Mouse (Mus musculus) midbrain, embryonic 11.5 days (tissue): ENCODE measurements around the gene Cck. TPM values are rescaled to one million over a fixed set of nuclear protein-coding genes. Genes with fewer than 3 reads are reported as not detected.
"Not testable (repeated sequence)": the region's sequence is repeated elsewhere in the genome, so short reads cannot be mapped to it uniquely, and the experiment has no call there.

Experiments used
- ATAC-seq: fragments of 200-750 bp; cut with Nextera tagmentation; 2 replicates; pipeline ENCODE4 v1.8.0; 2017; ENCODE audit warnings: moderate TSS enrichment, moderate library complexity; ENCODE audit not compliant: low FRiP score
- DNase-seq: peaks from one replicate; pipeline ENCODE4 v3.0.0; 2015; ENCODE audit warnings: low spot score; ENCODE audit errors: missing footprints
- H3K27ac ChIP-seq: fragments of 300-500 bp; sonication (generic); 2 replicates; pipeline ENCODE4 v1.5.1; 2014; ENCODE audit warnings: low read depth, low read length
- H3K27me3 ChIP-seq: fragments of 300-500 bp; sonication (generic); 2 replicates; pipeline ENCODE4 v1.6.1; 2014; ENCODE audit warnings: mild to moderate bottlenecking, low read length, moderate library complexity, mixed read lengths; ENCODE audit not compliant: control insufficient read depth, insufficient read depth
- H3K36me3 ChIP-seq: fragments of 300-500 bp; sonication (generic); 2 replicates; pipeline ENCODE4 v1.6.1; 2014; ENCODE audit warnings: mild to moderate bottlenecking, low read length, moderate library complexity, mixed read lengths; ENCODE audit not compliant: control insufficient read depth, insufficient read depth
- H3K4me1 ChIP-seq: fragments of 300-500 bp; sonication (generic); 2 replicates; pipeline ENCODE4 v1.6.1; 2014; ENCODE audit warnings: low read length; ENCODE audit not compliant: control insufficient read depth, insufficient read depth
- H3K4me2 ChIP-seq: fragments of 300-500 bp; sonication (generic); 2 replicates; pipeline ENCODE4 v1.6.1; 2014; ENCODE audit warnings: mild to moderate bottlenecking, moderate library complexity
- H3K4me3 ChIP-seq: fragments of 300-500 bp; sonication (generic); 2 replicates; pipeline ENCODE4 v1.5.1; 2014; ENCODE audit warnings: low read depth, low read length
- H3K9ac ChIP-seq: fragments of 300-500 bp; sonication (generic); 2 replicates; pipeline ENCODE4 v1.6.1; 2014; ENCODE audit warnings: low read length
- H3K9me3 ChIP-seq: fragments of 300-500 bp; sonication (generic); 2 replicates; pipeline ENCODE4 v1.6.1; 2016; ENCODE audit warnings: low read length; ENCODE audit not compliant: control insufficient read depth
- WGBS: fragments of 180-500 bp; shearing (Covaris S2); extraction: QIAGEN DNeasy Blood & Tissue Kit; methylation state at CpG from one replicate; pipeline ENCODE4 v1.1.7; 2014; 5-methylcytosine and 5-hydroxymethylcytosine counted together
- polyA plus RNA-seq: library from polyadenylated mRNA; unstranded; fragments of >200 nt; fragmentation: Nextera tagmentation; extraction: Ambion mirVana; gene quantifications from 2 replicates; pipeline ENCODE4 v1.2.1, GENCODE M21; 2014

The Cck gene
- polyA plus RNA-seq, 1 experiment from 2014 or later, result 8.7 TPM

- no peak for DNase-seq
- no peak for ATAC-seq
- no peak overlapping the region for H3K4me3 ChIP-seq
- no peak overlapping the region for H3K4me2 ChIP-seq
- no peak overlapping the region for H3K27ac ChIP-seq
- H3K9me3 ChIP-seq, result no peaks in the 10 kb centered on the region
- H3K4me1 ChIP-seq, result no peaks in the 10 kb centered on the region
- whole genome bisulfite sequencing, result 78% methylated on average over 5 of the region's 5 CpGs
- H3K9ac ChIP-seq, result no peak overlapping the region
- H3K36me3 ChIP-seq, result no peaks in the 10 kb centered on the region
- H3K27me3 ChIP-seq, result no peaks in the 10 kb centered on the region
Observed at GRCm38 (mm10) chr9:121474771-121475170, 20.7 kb downstream of the Cck start.

- Histone ChIP-seq H3K36me3 (peaks cover 5% of the 10 kb centered on the region; the same call in 1 of the 2 replicates), H3K4me3 (no peak overlapping the region), H3K27ac (no peak overlapping the region), H3K4me2 (no peak overlapping the region), H3K4me1 (no peaks in the 10 kb centered on the region), H3K27me3 (no peaks in the 10 kb centered on the region), H3K9ac (no peak overlapping the region), H3K9me3 (no peaks in the 10 kb centered on the region)
- DNase-seq (no peak), ATAC-seq (no peak)
- 91% methylated on average over 6 of the region's 6 CpGs for WGBS
Observed at GRCm38 (mm10) chr9:121469711-121470110, 25.8 kb downstream of the Cck start.

GRCm38 (mm10) chr9:121467460-121467859, 28.0 kb downstream of the Cck start:
- H3K36me3 ChIP-seq, result peaks cover 5% of the 10 kb centered on the region; the same call in 1 of the 2 replicates
- H3K27me3 ChIP-seq, result no peaks in the 10 kb centered on the region
- no peak for ATAC-seq
- no peaks in the 10 kb centered on the region for H3K4me1 ChIP-seq
- H3K4me2 ChIP-seq, result no peak overlapping the region
- H3K9me3 ChIP-seq, result no peaks in the 10 kb centered on the region
- no peak overlapping the region for H3K4me3 ChIP-seq
- H3K9ac ChIP-seq, result no peak overlapping the region
- H3K27ac ChIP-seq, result no peak overlapping the region
- no peak for DNase-seq
- 88% methylated on average over 11 of the region's 11 CpGs for WGBS

GRCm38 (mm10) chr9:121460527-121460926, 35.0 kb downstream of the Cck start:
- H3K27me3 ChIP-seq, result no peaks in the 10 kb centered on the region
- peaks cover 17% of the 10 kb centered on the region for H3K36me3 ChIP-seq
- H3K4me3 ChIP-seq, result no peak overlapping the region
- H3K4me2 ChIP-seq, result no peak overlapping the region
- ATAC-seq (no peak), DNase-seq (no peak)
- no peaks in the 10 kb centered on the region for H3K9me3 ChIP-seq
- no peak overlapping the region for H3K9ac ChIP-seq
- no peaks in the 10 kb centered on the region for H3K4me1 ChIP-seq
- no peak overlapping the region for H3K27ac ChIP-seq
- WGBS, result 85% methylated on average over 16 of the region's 16 CpGs

- no peak overlapping the region for H3K27ac ChIP-seq
- DNase-seq, result no peak
- ATAC-seq, result no peak
- H3K4me2 ChIP-seq, result no peak overlapping the region
- H3K4me1 ChIP-seq, result no peaks in the 10 kb centered on the region
- no peak overlapping the region for H3K4me3 ChIP-seq
- H3K27me3 ChIP-seq, result no peaks in the 10 kb centered on the region
- no peaks in the 10 kb centered on the region for H3K9me3 ChIP-seq
- H3K9ac ChIP-seq, result no peak overlapping the region
- H3K36me3 ChIP-seq, result peaks cover 17% of the 10 kb centered on the region
- 74% methylated on average over 2 of the region's 2 CpGs for WGBS
Observed at GRCm38 (mm10) chr9:121459950-121460349, 35.5 kb downstream of the Cck start.

GRCm38 (mm10) chr9:121458466-121458865, 37.0 kb downstream of the Cck start:
- Histone ChIP-seq H3K4me2 (no peak overlapping the region), H3K9me3 (no peaks in the 10 kb centered on the region), H3K27ac (no peak overlapping the region), H3K36me3 (peaks cover 23% of the 10 kb centered on the region), H3K4me1 (no peaks in the 10 kb centered on the region), H3K4me3 (no peak overlapping the region), H3K27me3 (no peaks in the 10 kb centered on the region), H3K9ac (no peak overlapping the region)
- 31% methylated on average over 8 of the region's 8 CpGs for WGBS
- no peak for ATAC-seq
- peak; percentile 92 for DNase-seq

GRCm38 (mm10) chr9:121456739-121457515, 38.6 kb downstream of the Cck start:
- WGBS, result 93% methylated on average over 13 of the region's 13 CpGs
- Histone ChIP-seq H3K36me3 (peaks cover 21% of the 10 kb centered on the region), H3K4me2 (no peak overlapping the region), H3K4me1 (no peaks in the 10 kb centered on the region), H3K4me3 (no peak overlapping the region), H3K9me3 (no peaks in the 10 kb centered on the region), H3K9ac (no peak overlapping the region), H3K27ac (no peak overlapping the region), H3K27me3 (no peaks in the 10 kb centered on the region)
- DNase-seq (no peak), ATAC-seq (no peak)

- WGBS, result 92% methylated on average over 3 of the region's 3 CpGs
- H3K9ac ChIP-seq, result no peak overlapping the region
- no peaks in the 10 kb centered on the region for H3K27me3 ChIP-seq
- no peak overlapping the region for H3K27ac ChIP-seq
- H3K4me1 ChIP-seq, result no peaks in the 10 kb centered on the region
- no peak overlapping the region for H3K4me3 ChIP-seq
- H3K9me3 ChIP-seq, result no peaks in the 10 kb centered on the region
- DNase-seq (no peak), ATAC-seq (no peak)
- peaks cover 10% of the 10 kb centered on the region for H3K36me3 ChIP-seq
- no peak overlapping the region for H3K4me2 ChIP-seq
Observed at GRCm38 (mm10) chr9:121454891-121455290, 40.6 kb downstream of the Cck start.

GRCm38 (mm10) chr9:121452342-121452942, 43.1 kb downstream of the Cck start:
- not testable (repeated sequence) for H3K9me3 ChIP-seq, H3K9ac ChIP-seq, H3K4me1 ChIP-seq, H3K27ac ChIP-seq, ATAC-seq, DNase-seq, H3K4me2 ChIP-seq, H3K4me3 ChIP-seq, H3K27me3 ChIP-seq
- WGBS, result 64% methylated on average over 9 of the region's 9 CpGs
- H3K36me3 ChIP-seq, result peaks cover 16% of the 10 kb centered on the region
